Mouse (Mus musculus): ENCODE measurements around the gene St13. TPM values are rescaled to one million over a fixed set of nuclear protein-coding genes. Genes with fewer than 3 reads are reported as not detected.
"Not testable (repeated sequence)": the region's sequence is repeated elsewhere in the genome, so short reads cannot be mapped to it uniquely, and the experiment has no call there.

St13 gene
- 100 to 1,000 TPM; 174 to 179 TPM for total RNA-seq (2021)

GRCm38 (mm10) chr15:81399638-81400315, at the start of gene St13, which contains the start of gene Xpnpep3:
St13 (minus strand) TSS chr15:81400077.
Xpnpep3 (plus strand) TSS chr15:81400138.
- peak; percentile 95 to 98 for DNase-seq (ENCODE audit: extremely low spot score in 1 of 2, low spot score in 2 of 2)
- intact Hi-C loops (cut with DNase I), result no loop called here

DNA sequence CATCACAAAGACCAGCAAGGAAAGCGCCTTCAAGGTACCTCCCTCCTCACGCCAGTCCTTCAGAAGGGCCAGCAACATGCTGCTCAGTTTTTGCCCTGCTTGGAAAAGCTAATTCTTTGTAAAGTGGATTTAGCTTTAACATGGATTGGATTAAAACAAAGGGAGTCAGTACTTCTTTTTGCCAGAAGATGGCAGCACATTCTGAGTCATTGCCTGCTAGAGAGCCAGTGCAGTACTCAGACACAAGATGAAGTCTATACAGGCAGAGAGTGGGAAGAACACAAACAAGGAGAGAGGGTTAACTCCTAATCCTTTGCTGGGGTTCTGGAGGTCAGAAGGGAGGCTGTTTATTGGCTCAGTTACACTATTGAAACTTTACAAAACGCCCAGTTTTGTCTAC, 48.6 kb upstream of the St13 start:
- peak; percentile 36 to 74 for DNase-seq (ENCODE audit: extremely low spot score in 1 of 2, low spot score in 2 of 2)
- intact Hi-C loops (cut with DNase I), result no loop called here

GRCm38 (mm10) chr15:81439236-81439635, 39.4 kb upstream of the St13 start:
- DNase-seq (ENCODE audit: extremely low spot score in 1 of 2, low spot score in 2 of 2), result no peak
- intact Hi-C loops (cut with DNase I), result no loop called here

DNA sequence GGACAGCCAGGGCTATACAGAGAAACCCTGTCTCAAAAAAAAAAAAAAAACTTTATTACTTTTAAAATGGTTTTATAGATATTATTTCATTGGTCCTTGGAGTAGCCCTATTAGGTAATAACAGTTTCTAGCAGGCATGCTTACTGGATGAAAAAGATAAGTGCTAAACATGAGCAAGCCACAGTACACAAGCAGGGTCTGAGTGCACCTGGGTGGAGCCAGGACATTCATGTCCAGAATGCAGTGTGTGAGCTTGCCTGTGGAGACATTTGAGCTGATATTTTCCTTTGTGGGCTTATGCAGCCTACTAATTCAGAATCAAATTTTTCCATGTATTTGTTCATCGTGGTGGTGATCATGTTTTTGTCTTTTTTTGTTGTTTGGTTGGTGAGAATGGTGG, 38.5 kb upstream of the St13 start:
- DNase-seq (ENCODE audit: extremely low spot score in 1 of 2, low spot score in 2 of 2), result no peak
- intact Hi-C loops (cut with DNase I), result no loop called here

- intact Hi-C loops (cut with DNase I), result no loop called here
- DNase-seq (ENCODE audit: extremely low spot score in 1 of 2, low spot score in 2 of 2), result no peak
These were observed 31.3 kb upstream of the St13 start for GRCm38 (mm10) chr15:81431195-81431594.

DNA sequence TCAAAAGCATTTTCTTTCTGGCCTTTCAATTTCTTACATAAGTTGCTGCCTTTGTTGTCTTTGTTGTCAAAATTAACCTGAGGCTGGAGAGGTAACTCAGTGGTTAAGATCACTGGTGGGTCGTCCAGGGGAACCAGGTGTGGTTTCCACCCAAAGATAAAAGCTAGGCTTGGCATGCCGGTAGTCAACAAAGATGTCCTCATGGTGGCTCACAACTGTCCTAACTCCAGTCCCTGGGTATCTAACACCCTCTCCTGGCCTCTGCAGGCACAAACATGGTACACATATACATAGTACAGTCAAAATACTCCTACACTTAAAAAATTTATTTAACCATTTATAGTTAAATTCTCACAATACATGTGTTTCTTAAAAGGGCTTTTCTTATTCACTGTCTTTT, 28.1 kb upstream of the St13 start:
- intact Hi-C loops (cut with DNase I), result no loop called here

DNA sequence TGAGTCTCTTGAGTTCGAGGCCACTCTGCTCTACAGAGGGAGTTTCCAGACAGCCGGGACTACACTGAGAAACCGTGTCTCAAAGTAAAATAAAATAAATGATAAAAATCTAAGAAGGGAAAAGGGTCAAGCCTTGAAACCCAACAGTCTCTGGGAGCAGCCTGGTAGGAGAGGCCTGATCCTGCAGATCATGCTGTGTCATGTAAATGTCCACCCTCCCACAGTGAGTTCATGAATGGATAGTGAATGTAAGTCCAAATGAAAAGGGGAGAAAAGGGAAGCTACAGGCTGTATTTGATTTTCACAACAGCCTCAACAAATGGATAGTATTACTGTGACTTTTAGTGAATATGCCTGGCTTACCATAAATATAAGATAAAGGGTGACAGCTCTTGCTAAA, 25.4 kb upstream of the St13 start:
- intact Hi-C loops (cut with DNase I), result no loop called here
- DNase-seq (ENCODE audit: extremely low spot score in 1 of 2, low spot score in 2 of 2), result no peak

More for the DNA sequence above, 28.1 kb upstream of the St13 start:
- no peak for DNase-seq (ENCODE audit: extremely low spot score in 1 of 2, low spot score in 2 of 2)

GRCm38 (mm10) chr15:81422156-81422681, 22.3 kb upstream of the St13 start:
- DNase-seq (ENCODE audit: extremely low spot score in 1 of 2, low spot score in 2 of 2), result no peak
- intact Hi-C loops (cut with DNase I), result no loop called here

DNA sequence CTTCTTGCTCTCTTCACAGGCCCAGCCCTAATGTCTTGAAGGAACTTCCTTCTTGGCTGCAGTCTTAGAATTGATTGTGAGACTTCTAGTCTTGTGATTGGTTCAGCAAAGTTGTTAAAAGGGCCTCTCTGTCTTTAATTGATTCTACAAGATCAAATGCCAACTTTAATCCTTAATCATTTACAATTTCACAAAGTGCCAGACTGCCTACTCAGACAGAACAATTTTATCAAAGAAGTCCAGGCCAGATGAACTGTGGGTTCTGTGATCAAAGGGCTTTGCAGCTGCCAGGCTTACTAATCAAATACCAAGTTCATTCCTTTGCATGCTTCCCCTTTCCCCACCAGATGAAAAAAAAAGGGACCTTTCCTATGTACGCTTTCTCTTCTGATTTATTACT, 21.6 kb upstream of the St13 start:
- DNase-seq (ENCODE audit: extremely low spot score in 1 of 2, low spot score in 2 of 2), result no peak
- intact Hi-C loops (cut with DNase I), result no loop called here

- no peak for DNase-seq (ENCODE audit: extremely low spot score in 1 of 2, low spot score in 2 of 2)
- intact Hi-C loops (cut with DNase I), result no loop called here
These were observed 18.2 kb upstream of the St13 start for GRCm38 (mm10) chr15:81418065-81418464.

DNA sequence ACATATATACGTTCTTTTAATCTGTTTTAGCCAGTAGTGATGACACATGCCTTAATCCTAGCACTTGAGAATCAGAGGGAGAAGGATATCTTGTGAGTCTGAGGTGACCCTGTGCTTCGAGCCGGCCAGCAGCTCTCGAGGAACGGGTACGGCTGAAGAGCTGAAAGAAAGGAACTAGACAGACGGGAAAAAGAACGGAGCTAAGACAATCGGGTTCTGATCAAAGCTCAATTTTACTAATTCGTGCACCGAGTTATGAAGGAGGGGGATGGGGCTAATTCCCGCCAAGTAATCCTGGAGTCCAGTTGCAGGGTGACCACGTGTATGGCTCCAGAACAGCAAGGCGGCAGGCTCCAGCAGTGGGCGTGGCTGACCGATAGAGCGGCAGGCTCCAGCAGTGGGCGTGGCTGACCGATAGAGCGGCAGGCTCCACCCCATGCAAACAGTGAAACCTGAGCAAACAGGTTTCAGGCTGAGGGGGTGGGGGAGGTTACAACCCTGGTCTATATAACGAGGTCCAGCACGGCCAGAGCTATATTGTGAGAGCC, 17.0 kb upstream of the St13 start:
- peak in 1 of 2 experiments; percentile 74 for DNase-seq (ENCODE audit: extremely low spot score in 1 of 2, low spot score in 2 of 2)
- intact Hi-C loops (cut with DNase I), result not testable (repeated sequence)

DNA sequence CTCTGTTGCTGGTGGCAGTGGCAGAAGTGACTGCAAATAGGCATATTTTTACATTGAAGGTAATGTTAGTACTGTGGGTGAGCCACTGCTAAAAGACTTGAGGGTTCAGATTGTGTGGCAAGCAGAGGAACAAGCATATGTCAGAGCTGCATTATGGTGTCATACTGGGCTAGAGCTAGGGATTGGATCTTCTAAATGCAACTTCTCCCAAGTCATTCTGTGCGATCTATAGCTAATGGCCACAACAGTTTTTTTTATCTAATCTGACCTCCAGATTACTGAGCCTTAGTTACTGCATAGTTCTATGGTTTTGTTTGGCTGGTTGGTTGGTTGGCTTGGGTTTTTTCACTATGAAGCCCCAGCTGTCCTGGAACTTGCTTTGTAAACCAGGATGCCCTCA, 8.3 kb upstream of the St13 start, which contains the start of gene Dnajb7:
Gene Dnajb7 (minus strand): TSS at position 101 of the 400 bp plus-strand sequence.
- DNase-seq (ENCODE audit: extremely low spot score in 1 of 2, low spot score in 2 of 2), result no peak
- intact Hi-C loops (cut with DNase I), result no loop called here

DNA sequence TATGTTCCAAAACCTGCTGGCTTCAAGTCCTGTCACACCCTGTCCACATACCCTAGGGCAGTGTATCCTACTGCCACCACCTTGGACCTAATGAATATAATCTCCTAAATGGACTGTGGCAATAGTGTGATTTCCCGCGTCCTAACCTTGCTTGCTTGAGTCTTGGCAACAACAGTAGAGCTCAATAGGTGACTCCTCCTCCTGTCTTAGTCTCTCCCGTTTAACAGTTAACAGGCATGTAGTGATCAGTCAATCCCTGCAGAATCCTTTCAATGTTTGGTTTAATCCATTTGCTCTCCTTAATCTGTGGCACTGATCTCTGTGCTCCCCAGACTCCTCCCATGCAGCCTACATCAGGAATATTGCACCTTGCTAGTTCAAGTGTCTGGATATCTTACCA, 5.1 kb upstream of the St13 start:
- no peak for DNase-seq (ENCODE audit: extremely low spot score in 1 of 2, low spot score in 2 of 2)
- intact Hi-C loops (cut with DNase I), result no loop called here

DNA sequence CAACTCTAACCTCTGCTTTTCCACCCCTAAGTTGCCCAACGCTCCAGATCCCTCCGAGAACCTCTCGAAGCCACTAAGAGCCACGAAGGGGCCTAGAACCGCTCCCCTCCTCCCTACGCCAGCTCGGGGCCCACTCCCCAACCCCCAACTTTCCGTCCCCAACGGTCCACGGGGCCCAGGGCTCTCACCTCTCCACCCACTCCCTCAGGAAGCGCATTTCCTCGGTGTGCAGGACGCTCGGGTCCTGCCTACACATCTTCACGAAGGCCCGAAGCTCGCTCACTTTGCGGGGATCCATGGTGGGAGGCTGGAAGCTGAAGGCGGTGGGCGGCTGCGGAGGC, 610 bp downstream of the St13 start:
- intact Hi-C loops (cut with DNase I), result no loop called here
- DNase-seq (ENCODE audit: extremely low spot score in 1 of 2, low spot score in 2 of 2), result no peak

- intact Hi-C loops (cut with DNase I), result no loop called here
- no peak for DNase-seq (ENCODE audit: extremely low spot score in 1 of 2, low spot score in 2 of 2)
These were observed 1.7 kb downstream of the St13 start for GRCm38 (mm10) chr15:81398189-81398588.

GRCm38 (mm10) chr15:81394211-81394915, 5.5 kb downstream of the St13 start:
- DNase-seq (ENCODE audit: extremely low spot score in 1 of 2, low spot score in 2 of 2), result no peak
- intact Hi-C loops (cut with DNase I), result no loop called here

- DNase-seq (ENCODE audit: extremely low spot score in 1 of 2, low spot score in 2 of 2), result peak in 1 of 2 experiments; percentile 64
- intact Hi-C loops (cut with DNase I), result no loop called here
These were observed 6.9 kb downstream of the St13 start for GRCm38 (mm10) chr15:81392997-81393396.

- intact Hi-C loops (cut with DNase I), result loop anchor here (2.0 kb wide), 1 partner anchor 18 kb away; no protein-coding TSS in a partner anchor
- no peak for DNase-seq (ENCODE audit: extremely low spot score in 1 of 2, low spot score in 2 of 2)
These were observed 13.6 kb downstream of the St13 start for GRCm38 (mm10) chr15:81386327-81386726.

GRCm38 (mm10) chr15:81378845-81379244, 21.0 kb downstream of the St13 start:
- intact Hi-C loops (cut with DNase I), result no loop called here
- DNase-seq (ENCODE audit: extremely low spot score in 1 of 2, low spot score in 2 of 2), result no peak

DNA sequence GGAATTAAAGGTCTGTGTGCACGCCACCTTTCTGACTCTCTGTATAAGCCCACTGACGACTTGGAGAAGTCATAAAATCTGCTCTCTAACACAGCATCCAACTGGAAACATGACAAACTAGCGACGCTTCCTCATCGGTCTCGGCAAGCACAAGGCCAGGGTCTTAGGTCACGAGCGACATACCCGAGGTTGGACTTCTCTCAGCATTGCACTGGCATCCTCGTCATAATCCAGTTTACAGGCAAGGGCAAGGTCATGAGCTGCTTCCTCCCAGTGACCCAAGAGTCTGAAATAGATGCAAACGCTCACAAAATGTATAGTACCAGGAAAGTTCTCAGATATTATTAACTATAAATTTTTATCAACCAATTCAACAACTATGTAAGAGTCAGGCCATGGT, 25.3 kb downstream of the St13 start:
- DNase-seq (ENCODE audit: extremely low spot score in 1 of 2, low spot score in 2 of 2), result no peak
- intact Hi-C loops (cut with DNase I), result loop anchor here (5.0 kb wide), 1 partner anchor 253 kb away; no protein-coding TSS in a partner anchor
